Mouse (Mus musculus): ENCODE data around the gene Pafah1b2.

- TF ChIP-seq CTCF (IDR thresholded peaks at IDR 0.05; ENCODE audit: low read depth, low read length), result no peak
- no peak for TF ChIP-seq GATA1 (IDR thresholded peaks at IDR 0.05; ENCODE audit: borderline replicate concordance, low read length)
- no peak for TF ChIP-seq TAL1 (conservative IDR thresholded peaks at IDR 0.05; ENCODE audit: low read depth, low read length)
Measured at GRCm38 (mm10) chr9:45980611-45981010, 31.9 kb downstream of the Pafah1b2 start.

Measured in G1E (cell line).